Mouse (Mus musculus) stomach, embryonic 14.5 days (tissue): Measurements from ENCODE around the gene Pcyt1b. TPM values are rescaled to one million over a fixed set of nuclear protein-coding genes. Genes with fewer than 3 reads are reported as not detected.

Experiments used
- ATAC-seq: fragments of 200-750 bp; cut with Nextera tagmentation; 2 replicates; pipeline ENCODE4 v1.8.0; 2017; ENCODE audit warnings: low read depth, moderate TSS enrichment; ENCODE audit not compliant: insufficient number of reproducible peaks, insufficient read depth, low FRiP score
- H3K27ac ChIP-seq: fragments of 300-500 bp; sonication (generic); 2 replicates; pipeline ENCODE4 v1.5.1; 2014; ENCODE audit warnings: mild to moderate bottlenecking, low read length, moderate library complexity, mixed read lengths
- H3K27me3 ChIP-seq: fragments of 300-500 bp; sonication (generic); 2 replicates; pipeline ENCODE4 v1.6.1; 2014; ENCODE audit warnings: low read length, control low read depth, mixed read lengths; ENCODE audit not compliant: control insufficient read depth, insufficient read depth
- H3K36me3 ChIP-seq: fragments of 300-500 bp; sonication (generic); 2 replicates; pipeline ENCODE4 v1.6.1; 2014; ENCODE audit warnings: mild to moderate bottlenecking, control low read depth, low read length, moderate library complexity, mixed read lengths; ENCODE audit not compliant: control insufficient read depth, insufficient read depth
- H3K4me1 ChIP-seq: fragments of 300-500 bp; sonication (generic); 2 replicates; pipeline ENCODE4 v1.6.1; 2014; ENCODE audit warnings: low read length, control low read depth, mixed read lengths; ENCODE audit not compliant: control insufficient read depth, insufficient read depth
- H3K4me2 ChIP-seq: fragments of 300-500 bp; sonication (generic); replicated peaks from 2 replicates; pipeline ENCODE4 v1.6.1; 2014; ENCODE audit warnings: low read depth, low read length, control low read depth
- H3K4me3 ChIP-seq: fragments of 300-500 bp; sonication (generic); 2 replicates; pipeline ENCODE4 v1.5.1; 2014; ENCODE audit warnings: low read depth, low read length, control low read depth
- H3K9ac ChIP-seq: fragments of 300-500 bp; sonication (generic); replicated peaks from 2 replicates; pipeline ENCODE4 v1.6.1; 2014; ENCODE audit warnings: low read depth, mild to moderate bottlenecking, control low read depth, low read length, moderate library complexity, mixed read lengths
- H3K9me3 ChIP-seq: fragments of 300-500 bp; sonication (generic); 2 replicates; pipeline ENCODE4 v1.6.1; 2016; ENCODE audit warnings: low read depth, low read length, control low read depth; ENCODE audit not compliant: control insufficient read depth
- WGBS: fragments of 180-500 bp; shearing (Covaris S2); extraction: QIAGEN DNeasy Blood & Tissue Kit; methylation state at CpG from one replicate; pipeline ENCODE4 v1.1.7; 2014; 5-methylcytosine and 5-hydroxymethylcytosine counted together
- polyA plus RNA-seq: library from polyadenylated mRNA; unstranded; fragments of >200 nt; fragmentation: Nextera tagmentation; extraction: Ambion mirVana; gene quantifications from 2 replicates; pipeline ENCODE4 v1.2.1, GENCODE M21; 2014

Gene Pcyt1b
- polyA plus RNA-seq, 1 experiment from 2014 or later: 2.8 TPM

- Histone ChIP-seq H3K4me2 (no peak overlapping the region), H3K4me1 (no peaks in the 10 kb centered on the region), H3K27ac (no peak overlapping the region), H3K4me3 (no peak overlapping the region), H3K9ac (no peak overlapping the region), H3K27me3 (no peaks in the 10 kb centered on the region), H3K36me3 (no peaks in the 10 kb centered on the region), H3K9me3 (no peaks in the 10 kb centered on the region)
- no peak for ATAC-seq
- 90% methylated on average over 5 of the region's 5 CpGs for WGBS
Measured at GRCm38 (mm10) chrX:93663919-93664586, 9.4 kb downstream of the Pcyt1b start.

GRCm38 (mm10) chrX:93664787-93665186, 10.1 kb downstream of the Pcyt1b start:
- no peaks in the 10 kb centered on the region for H3K36me3 ChIP-seq
- H3K4me3 ChIP-seq: no peak overlapping the region
- no peaks in the 10 kb centered on the region for H3K27me3 ChIP-seq
- no peaks in the 10 kb centered on the region for H3K9me3 ChIP-seq
- 69% methylated on average over 4 of the region's 4 CpGs for WGBS
- H3K9ac ChIP-seq: no peak overlapping the region
- ATAC-seq: no peak
- H3K4me1 ChIP-seq: no peaks in the 10 kb centered on the region
- no peak overlapping the region for H3K27ac ChIP-seq
- H3K4me2 ChIP-seq: no peak overlapping the region

- Histone ChIP-seq H3K9ac (no peak overlapping the region), H3K4me2 (peak overlapping the region; percentile 55), H3K4me3 (no peak overlapping the region), H3K27me3 (no peaks in the 10 kb centered on the region), H3K36me3 (no peaks in the 10 kb centered on the region), H3K9me3 (no peaks in the 10 kb centered on the region), H3K4me1 (no peaks in the 10 kb centered on the region), H3K27ac (no peak overlapping the region)
- WGBS: 37% methylated on average over 3 of the region's 3 CpGs
- ATAC-seq: no peak
Measured at GRCm38 (mm10) chrX:93674432-93674831, 19.8 kb downstream of the Pcyt1b start.

- H3K4me3 ChIP-seq: peak overlapping the region; percentile 27
- H3K27ac ChIP-seq: peak overlapping the region; percentile 36
- peak; percentile 99 for ATAC-seq
- H3K9me3 ChIP-seq: no peaks in the 10 kb centered on the region
- H3K27me3 ChIP-seq: no peaks in the 10 kb centered on the region
- no peaks in the 10 kb centered on the region for H3K36me3 ChIP-seq
- peak overlapping the region; percentile 55 for H3K4me2 ChIP-seq
- WGBS: 18% methylated on average over 19 of the region's 19 CpGs
- no peak overlapping the region for H3K9ac ChIP-seq
- H3K4me1 ChIP-seq: no peaks in the 10 kb centered on the region
Measured at GRCm38 (mm10) chrX:93674836-93675795, 20.5 kb downstream of the Pcyt1b start.

GRCm38 (mm10) chrX:93676228-93676627, 21.6 kb downstream of the Pcyt1b start:
- Histone ChIP-seq H3K4me2 (peak overlapping the region; percentile 55), H3K9ac (no peak overlapping the region), H3K27ac (no peak overlapping the region), H3K4me1 (no peaks in the 10 kb centered on the region), H3K9me3 (no peaks in the 10 kb centered on the region), H3K27me3 (no peaks in the 10 kb centered on the region), H3K4me3 (no peak overlapping the region), H3K36me3 (no peaks in the 10 kb centered on the region)
- WGBS: 67% methylated on average over 2 of the region's 2 CpGs
- ATAC-seq: no peak

- Histone ChIP-seq H3K9ac (no peak overlapping the region), H3K4me2 (no peak overlapping the region), H3K4me1 (no peaks in the 10 kb centered on the region), H3K9me3 (no peaks in the 10 kb centered on the region), H3K27me3 (no peaks in the 10 kb centered on the region), H3K36me3 (no peaks in the 10 kb centered on the region), H3K4me3 (no peak overlapping the region), H3K27ac (no peak overlapping the region)
- ATAC-seq: no peak
- WGBS: 76% methylated on average over 6 of the region's 6 CpGs
Measured at GRCm38 (mm10) chrX:93689287-93689686, 34.6 kb downstream of the Pcyt1b start.

DNA sequence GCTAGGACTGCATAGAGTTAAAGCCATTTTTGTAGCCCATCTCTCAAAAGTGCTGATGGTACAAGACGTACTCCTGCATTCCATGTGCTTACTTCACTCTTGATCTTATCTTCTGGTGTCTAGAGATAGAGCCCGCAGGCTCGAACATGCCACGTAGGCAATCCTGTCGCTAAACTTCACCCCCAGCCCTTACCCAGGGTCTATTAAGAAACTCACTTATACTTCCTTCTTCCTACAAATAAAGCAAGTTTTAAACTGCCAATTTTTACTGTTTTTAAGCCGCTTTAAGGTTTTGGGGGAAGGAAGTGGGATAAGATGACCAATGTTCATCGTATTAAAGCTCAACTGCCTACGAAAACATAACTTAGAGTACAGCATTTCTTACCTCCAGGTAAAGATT, 36.0 kb downstream of the Pcyt1b start:
- Histone ChIP-seq H3K4me3 (no peak overlapping the region), H3K27me3 (no peaks in the 10 kb centered on the region), H3K27ac (no peak overlapping the region), H3K4me1 (no peaks in the 10 kb centered on the region), H3K9ac (no peak overlapping the region), H3K9me3 (no peaks in the 10 kb centered on the region), H3K4me2 (no peak overlapping the region), H3K36me3 (no peaks in the 10 kb centered on the region)
- no peak for ATAC-seq
- 78% methylated on average over 8 of the region's 8 CpGs for WGBS

DNA sequence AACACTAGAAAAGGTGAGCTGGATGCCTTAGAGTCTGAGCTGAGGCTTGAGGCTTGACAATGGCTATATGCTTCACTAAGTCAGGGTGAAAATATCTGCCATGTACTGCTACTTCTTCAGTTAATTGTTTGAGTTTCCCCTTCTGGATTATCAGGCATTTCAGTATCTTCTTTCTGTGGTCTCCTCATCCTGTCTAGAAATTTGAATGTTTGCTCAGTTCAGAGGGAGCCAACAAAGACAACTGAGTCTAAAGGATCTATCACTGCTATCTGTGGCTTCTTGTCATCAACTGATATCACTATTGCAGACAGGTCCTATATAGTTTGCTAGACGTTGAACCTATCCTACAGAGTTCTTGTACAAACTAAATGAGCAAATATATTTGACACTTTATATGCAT, 42.9 kb downstream of the Pcyt1b start:
- no peaks in the 10 kb centered on the region for H3K27me3 ChIP-seq
- H3K4me1 ChIP-seq: no peaks in the 10 kb centered on the region
- no peak overlapping the region for H3K4me2 ChIP-seq
- H3K9me3 ChIP-seq: no peaks in the 10 kb centered on the region
- ATAC-seq: no peak
- WGBS: 53% methylated on average over 1 of the region's 1 CpGs
- H3K36me3 ChIP-seq: no peaks in the 10 kb centered on the region
- H3K4me3 ChIP-seq: no peak overlapping the region
- no peak overlapping the region for H3K27ac ChIP-seq
- H3K9ac ChIP-seq: no peak overlapping the region
